Mouse (Mus musculus): Measurements from ENCODE around the gene Adig.

DNA sequence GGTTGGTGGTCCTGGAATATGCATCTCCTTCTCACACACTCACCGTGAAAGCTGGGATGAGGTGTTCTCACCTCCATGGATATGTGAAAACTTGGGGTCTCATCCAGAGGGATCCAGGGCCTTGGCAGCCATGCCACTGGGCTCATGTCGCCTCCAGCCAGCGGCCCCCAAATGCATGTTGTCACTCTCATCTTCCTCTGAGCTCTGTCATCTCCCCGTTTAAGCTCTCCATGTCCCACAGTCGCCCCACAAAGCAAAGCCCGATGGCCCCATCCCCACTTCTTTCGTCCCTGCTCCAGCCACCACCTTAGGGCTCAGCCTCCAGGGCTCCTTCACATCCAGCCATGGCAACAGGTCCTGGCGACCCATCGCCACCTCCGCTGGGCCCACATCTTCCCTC lies 4.6 kb downstream of the Adig start:
- TF ChIP-seq CTCF (conservative IDR thresholded peaks at IDR 0.05; ENCODE audit: low read length) (no peak), POU5F1 (IDR thresholded peaks at IDR 0.05; ENCODE audit: borderline replicate concordance, low read length) (no peak)

All from E14TG2a.4 (cell line).